Mouse (Mus musculus): Measurements from ENCODE around the gene Synj2. TPM values are rescaled to one million over a fixed set of nuclear protein-coding genes. Genes with fewer than 3 reads are reported as not detected.

Synj2 gene
- polyA plus RNA-seq, 1 experiment from 2014 or later = 1.4 TPM

GRCm38 (mm10) chr17:5959802-5960201, 18.7 kb downstream of the Synj2 start:
- H3K27ac ChIP-seq (replicated peaks) = no peak overlapping the region
- ATAC-seq (ENCODE audit: low FRiP score, low read depth) = no peak
- H3K9me3 ChIP-seq = peaks cover 3% of the 10 kb centered on the region; the same call in 1 of the 2 replicates
- no peak overlapping the region for H3K4me2 ChIP-seq (replicated peaks)
- H3K9ac ChIP-seq (replicated peaks) = no peak overlapping the region
- H3K36me3 ChIP-seq = no peaks in the 10 kb centered on the region
- 0 out of 2 replicates have a peak, but pooled peaks cover 3% of the 10 kb centered on the region for H3K27me3 ChIP-seq
- 72% methylated on average over 9 of the region's 9 CpGs for WGBS
- no peak overlapping the region for H3K4me3 ChIP-seq
- no peaks in the 10 kb centered on the region for H3K4me1 ChIP-seq

- 96% methylated on average over 8 of the region's 8 CpGs for WGBS
- no peak overlapping the region for H3K4me2 ChIP-seq (replicated peaks)
- H3K4me1 ChIP-seq = no peaks in the 10 kb centered on the region; the same call in 1 of the 2 replicates
- H3K9ac ChIP-seq (replicated peaks) = no peak overlapping the region
- peaks cover 3% of the 10 kb centered on the region; the same call in 1 of the 2 replicates for H3K9me3 ChIP-seq
- no peak overlapping the region for H3K27ac ChIP-seq (replicated peaks)
- 0 out of 2 replicates have a peak, but pooled peaks cover 3% of the 10 kb centered on the region for H3K27me3 ChIP-seq
- H3K4me3 ChIP-seq = no peak overlapping the region
- no peak for ATAC-seq (ENCODE audit: low FRiP score, low read depth)
- no peaks in the 10 kb centered on the region for H3K36me3 ChIP-seq
Measured at GRCm38 (mm10) chr17:5963766-5964165, 22.7 kb downstream of the Synj2 start.

GRCm38 (mm10) chr17:5965084-5965781, 24.2 kb downstream of the Synj2 start:
- Histone ChIP-seq H3K9me3 (peaks cover 3% of the 10 kb centered on the region; the same call in 1 of the 2 replicates), H3K4me1 (peaks cover 3% of the 10 kb centered on the region; the same call in 1 of the 2 replicates), H3K27me3 (no peaks in the 10 kb centered on the region), H3K27ac (replicated peaks) (no peak overlapping the region), H3K9ac (replicated peaks) (no peak overlapping the region), H3K36me3 (no peaks in the 10 kb centered on the region), H3K4me2 (replicated peaks) (no peak overlapping the region), H3K4me3 (no peak overlapping the region)
- no peak for ATAC-seq (ENCODE audit: low FRiP score, low read depth)
- WGBS = 68% methylated on average over 9 of the region's 9 CpGs

- H3K36me3 ChIP-seq = no peaks in the 10 kb centered on the region
- peaks cover 3% of the 10 kb centered on the region; the same call in 1 of the 2 replicates for H3K4me1 ChIP-seq
- H3K4me3 ChIP-seq = no peak overlapping the region
- no peak overlapping the region for H3K9ac ChIP-seq (replicated peaks)
- WGBS = 72% methylated on average over 5 of the region's 5 CpGs
- H3K4me2 ChIP-seq (replicated peaks) = no peak overlapping the region
- ATAC-seq (ENCODE audit: low FRiP score, low read depth) = no peak
- no peaks in the 10 kb centered on the region for H3K27me3 ChIP-seq
- peaks cover 3% of the 10 kb centered on the region; the same call in 1 of the 2 replicates for H3K9me3 ChIP-seq
- H3K27ac ChIP-seq (replicated peaks) = no peak overlapping the region
Measured at GRCm38 (mm10) chr17:5966706-5967105, 25.6 kb downstream of the Synj2 start.

GRCm38 (mm10) chr17:5968562-5968961, 27.5 kb downstream of the Synj2 start:
- 68% methylated on average over 6 of the region's 6 CpGs for WGBS

GRCm38 (mm10) chr17:5969246-5969645, 28.2 kb downstream of the Synj2 start:
- no peak for ATAC-seq (ENCODE audit: low FRiP score, low read depth)
- no peak overlapping the region; the same call in 1 of the 2 replicates for H3K27ac ChIP-seq (replicated peaks)

More at GRCm38 (mm10) chr17:5968562-5968961, 27.5 kb downstream of the Synj2 start:
- Histone ChIP-seq H3K27ac (replicated peaks) (no peak overlapping the region), H3K4me3 (no peak overlapping the region), H3K27me3 (no peaks in the 10 kb centered on the region), H3K9me3 (no peaks in the 10 kb centered on the region), H3K9ac (replicated peaks) (no peak overlapping the region), H3K36me3 (no peaks in the 10 kb centered on the region), H3K4me1 (peaks cover 3% of the 10 kb centered on the region; the same call in 1 of the 2 replicates), H3K4me2 (replicated peaks) (no peak overlapping the region)
- ATAC-seq (ENCODE audit: low FRiP score, low read depth) = no peak

GRCm38 (mm10) chr17:5970298-5970821, 29.3 kb downstream of the Synj2 start:
- Histone ChIP-seq H3K4me1 (peaks cover 3% of the 10 kb centered on the region; the same call in 1 of the 2 replicates), H3K27me3 (no peaks in the 10 kb centered on the region), H3K36me3 (no peaks in the 10 kb centered on the region), H3K9ac (replicated peaks) (no peak overlapping the region), H3K4me3 (no peak overlapping the region), H3K27ac (replicated peaks) (no peak overlapping the region), H3K4me2 (replicated peaks) (no peak overlapping the region), H3K9me3 (no peaks in the 10 kb centered on the region)
- 89% methylated on average over 5 of the region's 5 CpGs for WGBS
- ATAC-seq (ENCODE audit: low FRiP score, low read depth) = no peak

More at GRCm38 (mm10) chr17:5969246-5969645, 28.2 kb downstream of the Synj2 start:
- Histone ChIP-seq H3K27me3 (no peaks in the 10 kb centered on the region), H3K4me1 (peaks cover 3% of the 10 kb centered on the region; the same call in 1 of the 2 replicates), H3K9me3 (no peaks in the 10 kb centered on the region), H3K4me3 (no peak overlapping the region), H3K36me3 (no peaks in the 10 kb centered on the region), H3K9ac (replicated peaks) (no peak overlapping the region), H3K4me2 (replicated peaks) (no peak overlapping the region)
- WGBS = 63% methylated on average over 3 of the region's 3 CpGs

GRCm38 (mm10) chr17:5973536-5973935, 32.5 kb downstream of the Synj2 start:
- no peaks in the 10 kb centered on the region for H3K9me3 ChIP-seq
- 78% methylated on average over 8 of the region's 8 CpGs for WGBS
- H3K36me3 ChIP-seq = no peaks in the 10 kb centered on the region
- H3K4me1 ChIP-seq = peaks cover 16% of the 10 kb centered on the region
- no peak overlapping the region for H3K9ac ChIP-seq (replicated peaks)
- no peak for ATAC-seq (ENCODE audit: low FRiP score, low read depth)
- H3K27me3 ChIP-seq = peaks cover 6% of the 10 kb centered on the region; the same call in 1 of the 2 replicates
- no peak overlapping the region for H3K4me3 ChIP-seq
- no peak overlapping the region for H3K27ac ChIP-seq (replicated peaks)
- no peak overlapping the region for H3K4me2 ChIP-seq (replicated peaks)

GRCm38 (mm10) chr17:5975099-5975977, 34.3 kb downstream of the Synj2 start:
- no peaks in the 10 kb centered on the region for H3K9me3 ChIP-seq
- no peak overlapping the region for H3K4me2 ChIP-seq (replicated peaks)
- no peak for ATAC-seq (ENCODE audit: low FRiP score, low read depth)
- no peak overlapping the region for H3K27ac ChIP-seq (replicated peaks)
- H3K4me1 ChIP-seq = peaks cover 12% of the 10 kb centered on the region
- 0 out of 2 replicates have a peak overlapping the region, but pooled peaks have one; percentile 6 for H3K9ac ChIP-seq (replicated peaks)
- H3K4me3 ChIP-seq = no peak overlapping the region
- no peaks in the 10 kb centered on the region for H3K36me3 ChIP-seq
- peaks cover 6% of the 10 kb centered on the region; the same call in 1 of the 2 replicates for H3K27me3 ChIP-seq
- WGBS = 65% methylated on average over 23 of the region's 23 CpGs

GRCm38 (mm10) chr17:5976221-5977055, 35.4 kb downstream of the Synj2 start:
- Histone ChIP-seq H3K36me3 (no peaks in the 10 kb centered on the region), H3K4me1 (peaks cover 12% of the 10 kb centered on the region), H3K27me3 (peaks cover 6% of the 10 kb centered on the region; the same call in 1 of the 2 replicates), H3K9ac (replicated peaks) (no peak overlapping the region), H3K9me3 (no peaks in the 10 kb centered on the region), H3K27ac (replicated peaks) (no peak overlapping the region), H3K4me2 (replicated peaks) (no peak overlapping the region), H3K4me3 (no peak overlapping the region)
- WGBS = 84% methylated on average over 20 of the region's 20 CpGs
- no peak for ATAC-seq (ENCODE audit: low FRiP score, low read depth)

Data from midbrain, embryonic 12.5 days (tissue).